Mouse (Mus musculus) embryo, embryonic 10 days (tissue): ENCODE results near the gene Palld.
A peak's percentile ranks its signal among the peaks of the same experiment; 100 is the strongest.

Experiments
- DNase-seq: peaks from one replicate; pipeline ENCODE4 v3.0.0-alpha.2; 2015; ENCODE audit warnings: low spot score

The Palld gene

DNA sequence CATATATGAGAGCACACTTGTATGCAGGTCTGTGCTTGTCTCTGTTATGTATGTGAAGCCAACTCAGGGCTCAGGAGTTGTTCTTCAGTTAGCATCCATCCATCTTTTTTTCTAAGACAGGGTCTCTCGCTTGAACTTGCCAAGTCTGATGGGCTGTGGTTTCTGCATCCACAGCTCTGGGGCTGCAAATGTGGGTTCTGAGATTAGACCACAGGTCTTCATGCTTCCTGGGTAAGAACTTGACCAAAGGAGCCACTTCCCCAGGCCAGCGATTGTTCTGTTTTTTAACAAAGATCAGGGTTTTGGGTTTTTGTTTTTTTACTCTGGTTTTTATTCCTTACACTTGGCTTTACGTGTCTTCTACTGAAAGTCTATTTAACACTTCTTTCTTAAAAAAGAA is 316.0 kb downstream of the Palld start:
- DNase-seq = no peak

DNA sequence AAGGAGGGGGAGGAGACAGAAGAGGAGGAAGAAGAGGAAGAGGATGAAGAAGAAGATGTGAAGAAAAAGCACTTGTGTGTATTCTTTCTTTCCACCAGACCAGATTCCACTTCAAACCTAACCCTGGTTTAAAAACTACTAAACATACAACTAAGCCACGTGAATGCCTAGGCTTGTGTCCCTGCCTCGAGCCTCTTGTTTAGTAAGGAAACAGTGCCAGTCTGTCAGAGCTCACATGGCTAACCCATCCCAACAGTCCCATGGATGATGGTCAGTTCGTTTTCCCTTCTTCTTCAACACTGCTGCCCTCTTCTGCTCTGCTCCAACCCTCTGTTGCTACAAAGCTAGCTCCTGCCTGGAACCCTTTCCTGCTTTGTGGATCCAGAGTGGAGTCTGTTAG is 316.7 kb downstream of the Palld start:
- no peak for DNase-seq

DNA sequence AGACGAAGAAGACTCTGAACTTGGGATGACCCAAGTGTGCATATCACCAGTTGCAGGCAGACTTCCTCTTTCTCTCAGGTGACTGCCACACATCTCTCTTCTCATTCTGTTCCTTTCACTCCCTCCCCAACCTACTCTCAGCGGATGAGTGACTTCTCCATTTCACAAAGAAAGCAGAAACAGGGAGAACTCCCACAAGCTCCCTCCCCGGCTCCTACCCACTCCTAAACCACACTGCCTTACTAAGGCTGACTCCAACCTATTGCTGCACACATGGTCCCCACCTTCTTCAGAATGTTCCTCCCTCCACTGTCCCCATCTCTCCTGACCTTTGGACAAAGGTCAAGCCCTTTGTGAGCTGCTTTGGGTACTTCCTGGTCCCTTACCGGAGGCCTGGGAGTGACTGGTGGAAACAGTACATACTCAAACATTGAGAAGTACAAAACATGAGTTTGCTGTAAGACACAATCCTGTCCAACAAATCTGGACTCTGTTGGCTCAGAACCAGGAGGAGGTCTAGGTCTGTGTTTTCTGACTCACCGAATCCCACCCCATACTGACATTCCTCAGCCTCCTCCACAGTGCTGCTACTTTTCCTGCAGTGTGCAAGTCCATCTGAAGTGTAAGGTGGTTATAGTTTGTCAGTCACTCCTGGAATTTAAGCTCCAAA is 317.6 kb downstream of the Palld start:
- DNase-seq = no peak

DNA sequence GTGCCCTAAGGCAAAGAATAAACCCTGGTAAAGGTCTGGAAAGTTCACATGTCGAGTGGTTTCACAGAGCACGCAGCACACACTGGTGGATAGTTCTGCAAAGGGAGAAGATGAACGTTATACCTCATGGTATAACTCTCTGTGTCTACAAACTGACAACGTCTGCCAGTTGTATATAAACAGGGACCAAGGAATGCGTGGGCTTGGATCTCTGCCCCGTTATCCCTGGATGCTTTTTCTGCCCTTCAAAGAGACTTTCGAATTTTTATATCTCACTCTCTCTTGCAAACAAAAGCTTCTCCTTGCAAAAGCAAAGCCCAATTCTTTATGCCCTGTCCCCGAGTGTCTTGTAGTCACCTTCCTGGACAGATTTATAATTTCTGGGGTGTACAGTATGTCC is 319.9 kb downstream of the Palld start:
- no peak for DNase-seq

DNA sequence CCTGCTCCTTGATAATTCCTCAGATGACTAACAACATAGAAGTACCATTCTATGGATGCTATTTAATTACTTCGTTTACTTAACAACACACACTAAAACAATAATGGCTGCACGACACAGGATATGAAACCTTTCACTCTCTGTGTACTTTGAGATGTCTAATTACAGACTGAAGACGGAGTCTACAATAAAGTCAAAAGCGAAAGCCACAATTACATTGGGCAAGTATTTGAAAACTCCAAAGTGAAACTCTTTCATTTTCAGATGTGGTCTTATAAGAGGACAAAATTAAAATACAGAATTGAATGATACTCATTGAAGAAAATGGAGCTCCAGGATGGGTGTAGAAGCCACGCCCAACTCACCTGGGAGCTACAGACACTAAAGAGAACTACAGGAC is 321.2 kb downstream of the Palld start:
- DNase-seq = no peak

DNA sequence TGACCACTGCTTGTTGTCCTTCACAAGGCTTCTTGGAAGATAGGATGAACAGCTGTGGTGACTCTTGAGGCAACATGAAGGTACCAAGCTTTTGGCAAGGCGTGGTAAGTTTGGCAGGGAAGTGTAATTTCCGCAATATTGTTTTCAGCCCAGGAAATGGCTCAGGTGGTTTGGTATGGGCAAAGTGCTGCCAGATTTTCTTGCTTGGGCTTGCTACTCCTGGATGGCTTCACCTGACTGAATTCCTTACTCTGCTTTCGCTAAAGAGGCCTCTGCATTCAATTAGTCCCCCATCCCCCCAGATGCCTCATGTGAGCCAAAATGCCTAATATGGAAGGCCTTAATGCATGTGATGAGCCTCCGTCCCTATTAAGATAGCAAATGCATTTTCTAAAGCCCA is 322.7 kb downstream of the Palld start:
- DNase-seq = no peak

DNA sequence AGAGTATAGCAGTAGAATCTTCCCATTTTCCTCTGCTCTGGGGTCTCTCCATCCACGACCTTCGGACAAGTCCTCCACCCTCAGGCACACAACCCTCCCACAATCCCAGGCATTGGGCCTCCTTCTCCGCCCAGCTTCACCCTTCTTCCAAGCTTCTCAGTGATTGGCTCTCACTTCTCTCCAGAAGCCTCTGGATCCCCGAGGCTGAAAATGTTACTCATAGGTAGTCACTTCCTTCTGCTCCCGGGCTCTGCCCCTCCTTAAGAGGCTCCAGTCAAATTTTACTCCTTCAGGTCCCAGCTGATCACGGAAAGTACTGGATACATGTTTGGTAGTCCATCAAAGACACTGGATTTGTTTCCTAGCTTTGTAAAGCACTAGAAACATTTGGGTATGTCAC is 323.7 kb downstream of the Palld start:
- DNase-seq = no peak

DNA sequence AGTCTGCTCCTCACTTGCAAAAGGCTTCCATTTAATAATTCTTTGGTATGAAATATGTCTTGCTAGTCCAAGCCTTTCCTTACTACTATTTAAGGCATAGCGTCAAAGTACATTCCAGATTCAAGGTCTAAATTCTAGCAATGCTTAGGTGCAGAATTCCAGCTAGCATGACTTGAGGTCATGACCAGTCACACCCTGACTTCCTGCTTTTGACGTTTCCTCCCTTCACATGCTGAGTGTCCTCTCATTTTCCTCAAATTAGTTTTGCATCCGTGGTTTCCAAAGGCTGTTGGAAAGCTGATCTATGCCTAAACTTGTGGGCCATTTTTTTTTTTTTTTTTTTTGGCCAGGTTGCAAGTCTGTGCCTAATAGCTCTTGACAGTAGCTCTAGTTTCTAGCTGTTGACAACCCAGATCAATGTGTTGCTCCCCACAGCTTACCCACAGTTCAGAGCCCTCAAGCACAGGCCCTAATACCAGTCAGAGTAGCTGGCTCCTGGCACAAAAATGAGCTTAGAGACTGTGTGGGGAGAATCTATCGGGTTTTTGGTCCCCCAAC is 327.3 kb downstream of the Palld start:
- no peak for DNase-seq

DNA sequence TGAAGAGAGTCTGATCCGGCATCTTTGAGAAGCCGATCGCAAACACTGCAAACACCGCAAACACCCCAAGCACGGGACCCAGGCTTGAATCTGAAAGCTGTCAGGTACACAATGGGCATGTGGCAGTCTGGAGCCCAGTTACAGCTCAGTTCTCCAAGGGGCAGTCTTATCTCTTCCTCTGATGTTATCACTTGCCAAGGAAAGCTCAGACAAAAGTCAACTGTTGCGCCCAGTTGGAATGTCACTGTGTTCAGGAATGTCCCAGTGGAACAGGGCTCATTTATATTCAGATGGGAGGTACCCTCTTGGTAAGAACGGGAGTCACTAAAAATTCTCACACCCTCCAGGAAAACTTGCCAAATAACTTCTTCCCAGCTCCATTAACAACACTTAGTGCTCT is 328.0 kb downstream of the Palld start:
- DNase-seq = no peak

DNA sequence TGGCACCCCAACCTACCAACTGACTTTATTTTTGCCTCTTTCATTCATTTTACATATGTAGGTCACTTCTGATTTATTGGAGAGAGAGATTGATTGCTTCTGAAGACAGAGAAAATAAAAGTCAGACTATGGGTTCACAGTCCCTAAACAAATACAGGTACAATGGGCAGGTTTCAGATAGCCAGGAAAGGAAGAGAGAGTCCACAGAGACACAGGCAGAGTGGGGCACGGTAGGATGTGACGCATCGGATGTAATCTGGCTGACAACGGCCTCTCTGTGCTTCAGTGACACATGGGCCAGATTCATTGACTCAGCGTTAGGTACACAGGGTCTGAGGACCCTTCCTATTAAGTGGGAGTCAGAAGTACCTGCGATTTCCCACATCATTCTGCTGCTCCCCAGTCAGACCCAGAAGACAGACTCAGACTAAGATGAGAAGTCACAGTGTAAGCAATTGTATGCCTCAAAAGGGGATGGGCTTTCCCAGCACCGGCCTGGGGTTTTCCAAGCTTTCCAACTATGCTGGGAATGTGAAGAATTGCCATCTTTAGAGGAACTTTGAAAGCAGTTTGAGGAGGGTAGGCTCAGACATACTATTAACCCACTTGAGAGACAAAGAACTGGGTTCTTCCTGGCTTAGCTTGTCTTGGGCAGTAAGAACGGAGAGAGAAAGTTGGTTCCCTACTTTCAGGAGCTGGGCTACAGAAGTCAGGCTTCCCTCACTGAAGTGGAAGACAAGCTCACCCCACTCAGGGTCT is 329.1 kb downstream of the Palld start:
- no peak for DNase-seq

DNA sequence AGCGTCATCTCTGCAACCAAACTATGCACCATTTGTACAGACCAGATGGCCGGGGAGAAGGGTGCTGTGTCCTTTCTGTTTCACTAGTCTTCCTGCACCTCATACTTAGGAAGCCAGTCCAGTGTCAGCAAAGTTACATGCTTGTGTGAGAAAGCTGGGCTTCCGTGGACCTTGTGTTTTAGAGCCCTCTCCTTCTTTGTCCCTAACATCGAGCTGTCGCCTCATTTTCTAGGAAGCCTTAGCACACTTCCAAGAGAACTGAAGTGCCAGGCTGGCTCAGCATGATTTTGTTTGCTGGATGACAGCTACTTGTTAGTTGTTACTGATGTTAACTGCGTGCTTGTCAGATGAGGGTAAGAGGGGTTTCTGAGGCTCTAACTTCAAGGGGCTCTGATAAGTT is 329.8 kb downstream of the Palld start:
- no peak for DNase-seq

DNA sequence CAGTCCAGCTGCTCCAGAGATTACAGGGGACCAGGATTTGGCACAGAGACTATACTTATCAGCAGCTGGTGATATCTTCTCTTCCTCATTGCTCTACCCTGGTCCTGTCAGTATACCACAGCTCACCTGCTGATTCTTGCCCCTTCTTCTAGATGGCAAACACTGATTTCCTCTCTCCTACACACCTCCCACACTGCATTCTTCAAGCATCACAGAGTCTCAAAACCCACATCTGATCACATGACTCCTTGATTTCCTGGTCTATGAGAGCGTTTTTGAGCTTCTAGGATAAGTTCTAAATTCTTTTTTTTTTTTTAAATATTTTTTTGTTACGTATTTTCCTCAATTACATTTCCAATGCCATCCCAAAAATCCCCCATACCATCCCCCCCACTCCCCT is 331.9 kb downstream of the Palld start:
- DNase-seq = no peak

DNA sequence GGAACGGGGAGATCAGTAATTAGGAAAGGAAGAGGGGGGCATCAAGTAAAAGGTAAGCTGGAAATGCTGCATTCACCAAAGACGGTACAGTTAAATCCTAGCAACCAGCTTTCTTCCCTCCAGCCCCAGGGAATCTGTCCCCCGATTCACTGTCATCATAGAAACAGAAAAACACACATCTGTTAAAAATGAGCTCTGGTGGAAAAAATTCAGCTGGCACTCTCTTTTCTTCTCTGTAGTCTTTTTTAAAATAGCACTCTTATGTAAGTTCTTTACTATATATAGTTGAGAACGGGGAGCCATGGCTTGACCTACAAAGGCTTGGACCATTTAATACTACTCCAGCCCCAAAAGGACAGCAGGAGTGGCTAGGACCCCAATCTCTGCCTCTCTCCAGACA is 332.8 kb downstream of the Palld start:
- DNase-seq = no peak

DNA sequence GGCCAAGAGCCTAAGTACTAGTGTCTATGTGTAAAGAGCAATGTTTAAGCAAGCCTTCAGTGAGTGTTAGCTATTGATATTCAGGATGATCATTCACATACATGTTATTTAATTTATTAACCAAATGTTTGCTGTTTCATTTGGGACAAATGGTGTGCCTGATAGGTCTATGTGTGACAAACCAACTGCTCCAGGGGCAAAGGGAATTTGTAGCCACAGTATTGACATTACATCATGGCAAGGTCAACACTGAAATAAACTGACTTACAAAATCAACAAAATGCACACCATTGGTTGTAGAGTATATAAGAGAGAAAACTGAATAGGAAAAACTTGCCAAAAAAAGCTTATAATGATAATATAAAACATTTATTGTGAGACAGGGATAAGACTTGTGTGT is 333.3 kb downstream of the Palld start:
- DNase-seq = no peak

DNA sequence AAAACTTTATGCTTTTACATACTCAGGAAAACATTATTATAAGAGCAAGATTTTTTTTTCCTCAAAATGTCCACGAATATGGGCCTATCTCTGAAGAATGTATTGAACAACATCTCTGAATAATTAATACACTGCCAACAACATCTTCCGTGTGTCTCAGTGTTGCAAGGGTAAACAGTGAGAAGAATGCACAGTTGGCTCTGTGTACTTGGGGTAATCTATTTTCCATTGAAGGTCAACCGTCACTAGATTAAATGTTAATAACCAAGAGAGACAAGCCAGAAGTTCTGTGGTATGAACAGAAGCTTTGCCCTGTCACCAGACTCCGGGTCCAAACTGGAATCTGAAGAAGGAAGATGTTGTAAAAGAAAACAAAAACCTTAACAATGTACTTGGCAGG is 339.1 kb downstream of the Palld start:
- DNase-seq = no peak

DNA sequence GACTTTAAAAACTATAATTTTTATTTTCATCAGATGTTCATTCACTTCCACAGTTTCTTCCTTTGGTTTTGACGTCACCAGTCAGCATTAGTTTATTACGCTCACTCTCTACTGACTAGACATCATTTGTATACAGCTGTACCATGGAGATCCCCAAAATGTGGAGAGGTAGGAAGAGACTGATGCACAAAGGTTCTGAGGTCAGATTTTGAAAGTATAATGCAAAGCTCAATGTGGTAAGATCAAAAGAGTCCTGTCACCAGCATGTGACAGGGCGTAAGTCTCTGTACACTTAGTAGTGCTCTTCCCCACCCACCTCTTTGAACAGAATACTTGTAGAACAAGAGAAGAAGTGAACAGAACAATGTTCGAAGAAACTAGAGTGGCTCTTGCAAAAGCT is 339.9 kb downstream of the Palld start:
- DNase-seq = no peak

DNA sequence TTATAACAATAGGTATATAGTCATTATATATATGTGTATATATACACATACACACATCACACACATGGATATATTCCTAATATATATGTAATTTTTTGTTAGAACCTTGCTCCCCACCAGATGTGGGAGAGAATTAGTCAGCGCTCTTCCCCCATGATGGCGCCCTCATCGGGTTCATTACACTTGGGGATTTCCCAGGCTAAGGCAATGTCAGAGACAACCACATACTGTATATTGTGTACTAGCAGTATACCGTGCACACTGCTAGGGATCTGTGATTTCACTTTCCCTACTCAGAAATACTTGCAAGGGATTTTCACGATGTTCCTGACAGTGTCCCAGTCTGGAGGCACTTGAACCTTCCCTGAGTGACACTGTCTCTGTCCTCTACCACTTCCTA is 341.3 kb downstream of the Palld start:
- no peak for DNase-seq

DNA sequence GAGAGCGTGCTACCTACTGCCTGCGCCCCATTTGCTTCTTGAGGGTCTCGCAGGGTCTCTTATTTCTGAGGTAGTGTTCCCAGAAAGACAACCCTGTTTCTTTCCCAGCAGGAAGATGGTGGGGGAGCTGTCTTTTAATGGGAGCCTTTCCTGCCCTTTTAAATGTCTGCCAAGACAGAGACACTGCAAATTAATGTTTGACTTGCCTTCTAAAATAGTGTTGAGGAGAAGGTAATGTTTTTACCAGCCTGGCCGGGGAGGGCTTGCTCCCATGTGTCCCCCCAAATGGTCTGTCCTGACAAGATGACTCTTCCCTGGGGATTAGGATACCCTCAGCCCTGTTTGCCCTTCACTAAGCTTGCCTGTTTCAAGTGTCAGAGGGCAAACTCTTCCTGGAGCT is 342.5 kb downstream of the Palld start:
- DNase-seq = no peak

DNA sequence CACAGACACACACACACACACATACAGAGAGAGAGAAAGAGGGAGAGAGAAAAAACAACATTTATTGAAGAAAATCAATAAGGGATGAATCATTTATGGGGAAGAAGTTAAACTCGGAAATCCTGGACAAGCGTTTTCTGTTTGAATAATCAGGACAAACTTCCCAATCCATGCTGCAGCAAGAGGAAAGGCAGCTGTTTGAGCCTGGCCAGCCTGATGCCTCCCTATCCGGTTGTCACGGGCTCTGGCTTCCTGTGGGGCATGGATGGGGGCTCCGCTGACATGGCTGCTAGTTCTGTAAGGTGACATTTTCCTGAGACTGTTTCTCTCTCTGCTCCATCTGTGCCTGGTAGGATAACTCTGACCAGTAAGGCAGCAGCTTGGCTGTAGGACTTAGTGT is 343.0 kb downstream of the Palld start:
- DNase-seq = no peak

DNA sequence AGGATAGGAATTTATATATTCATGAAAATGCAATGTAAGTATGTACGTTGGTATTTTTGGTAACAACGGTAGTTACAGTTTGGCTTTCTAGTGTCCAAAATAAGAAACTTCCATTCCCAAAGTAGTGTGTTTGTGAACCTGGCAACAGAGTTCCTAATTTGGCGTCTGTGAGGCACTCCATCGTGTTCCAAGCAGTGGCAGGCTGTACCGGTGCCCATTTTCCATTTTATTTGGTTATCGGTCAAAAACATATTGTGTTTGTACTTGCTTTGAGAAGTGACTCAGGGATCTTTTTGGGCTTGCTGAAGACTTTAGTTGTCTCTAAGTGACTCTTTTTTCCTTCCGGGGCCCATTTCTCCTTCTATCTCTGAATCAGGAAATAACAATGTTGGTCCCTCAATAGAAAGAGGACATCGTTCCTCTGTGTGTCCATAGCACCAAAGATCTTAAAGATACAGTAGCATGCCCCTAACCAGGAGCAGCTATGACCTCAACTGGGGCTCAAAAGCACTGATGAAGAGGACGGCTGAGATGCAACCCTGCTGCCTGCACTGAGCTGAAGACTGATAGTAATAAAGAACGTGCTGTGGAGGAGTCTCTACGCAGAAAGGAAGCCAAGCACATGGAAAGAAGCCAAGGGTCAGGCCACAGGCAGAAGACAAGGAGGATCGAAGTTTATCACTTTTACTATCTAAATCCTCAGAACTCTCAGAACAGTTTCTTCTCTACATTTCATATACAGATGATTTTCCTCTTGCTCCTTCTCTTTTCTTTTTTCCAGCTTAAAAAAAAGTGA is 344.2 kb downstream of the Palld start:
- DNase-seq = no peak

DNA sequence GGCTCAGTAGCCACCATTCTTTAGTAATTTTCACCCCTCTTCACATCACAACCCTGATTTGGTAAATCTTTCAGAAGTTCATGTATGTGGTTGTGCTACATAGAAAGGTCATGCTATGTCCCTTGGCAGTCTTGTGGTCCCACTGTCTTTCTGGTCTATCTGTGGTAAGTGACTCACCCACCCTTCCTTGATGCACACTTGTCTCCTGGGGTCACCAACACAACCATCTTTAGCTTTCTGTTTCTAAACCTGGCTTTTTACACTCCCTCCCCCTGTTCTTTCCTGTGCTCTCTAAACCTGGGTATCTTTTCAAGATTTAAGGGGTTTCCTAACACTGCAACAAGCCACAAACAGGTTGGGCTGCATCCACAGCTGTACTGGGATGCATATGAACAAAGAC is 345.5 kb downstream of the Palld start:
- no peak for DNase-seq

DNA sequence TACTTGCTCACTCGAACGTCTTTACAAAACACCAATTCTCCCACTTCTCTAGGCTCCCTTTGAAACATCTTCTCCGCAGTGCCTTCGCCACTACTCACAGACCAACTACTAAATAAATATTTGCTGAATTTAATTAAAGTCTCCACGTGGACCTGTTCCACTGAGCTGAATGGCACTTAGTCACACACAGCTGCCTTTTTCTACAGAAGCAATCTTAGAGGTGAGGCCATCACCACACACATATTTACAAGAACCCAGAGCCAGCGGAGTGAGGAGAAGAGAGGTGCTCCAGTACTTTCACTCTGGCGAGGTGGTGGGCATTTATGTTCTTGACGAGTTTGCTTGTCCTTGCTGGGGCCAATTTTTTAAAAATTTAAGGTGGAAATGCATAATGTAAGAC is 346.3 kb downstream of the Palld start:
- no peak for DNase-seq

DNA sequence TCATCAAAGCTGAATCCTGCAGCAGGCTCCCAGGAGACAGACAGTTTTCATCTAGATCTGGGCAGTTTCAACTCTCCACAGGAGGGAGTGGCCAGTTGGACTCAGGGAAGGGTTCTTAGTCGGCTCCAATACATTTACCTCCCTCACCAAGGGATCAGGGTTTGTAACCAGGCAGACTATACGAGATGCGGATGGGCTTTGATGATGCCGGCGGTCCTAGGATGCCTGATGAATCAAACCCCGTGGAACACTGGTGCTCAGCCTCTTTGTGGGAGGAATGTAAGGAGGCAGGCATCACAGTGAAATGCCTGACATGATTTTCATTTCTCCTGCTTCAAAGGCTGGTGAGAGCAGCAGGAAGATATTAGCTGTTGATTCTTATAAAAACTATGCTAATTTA is 347.1 kb downstream of the Palld start:
- peak; percentile 16 for DNase-seq
